Mouse (Mus musculus) E14TG2a.4 (cell line): ENCODE data around the gene Rhot2.
A peak's percentile ranks its signal among the peaks of the same experiment; 100 is the strongest.

Source experiments
- H3K27me3 ChIP-seq: 2 replicates; pipeline ENCODE4 v1.6.1; 2014; ENCODE audit warnings: low read length, control low read depth; ENCODE audit not compliant: insufficient read depth
- H3K36me3 ChIP-seq: 2 replicates; pipeline ENCODE4 v1.6.1; 2014; ENCODE audit warnings: low read length, control low read depth; ENCODE audit not compliant: insufficient read depth
- H3K4me1 ChIP-seq: replicated peaks from 2 replicates; pipeline ENCODE4 v1.6.1; 2014; ENCODE audit warnings: low read depth, low read length, control low read depth
- H3K4me3 ChIP-seq: replicated peaks from 2 replicates; pipeline ENCODE4 v1.5.1; 2014; ENCODE audit warnings: mild to moderate bottlenecking, low read length
- H3K9me3 ChIP-seq: 2 replicates; pipeline ENCODE4 v1.6.1; 2014; ENCODE audit warnings: low read length, control low read depth
- CTCF ChIP-seq: conservative IDR thresholded peaks from 2 replicates; pipeline ENCODE4 v1.5.1; 2014; ENCODE audit warnings: low read length
- NANOG ChIP-seq: IDR thresholded peaks from 2 replicates; pipeline ENCODE4 v1.6.1; 2014; ENCODE audit warnings: borderline replicate concordance, low read length, mixed read lengths
- POU5F1 ChIP-seq: IDR thresholded peaks from 2 replicates; pipeline ENCODE4 v1.6.1; 2014; ENCODE audit warnings: low read length, borderline replicate concordance

Rhot2 gene

DNA sequence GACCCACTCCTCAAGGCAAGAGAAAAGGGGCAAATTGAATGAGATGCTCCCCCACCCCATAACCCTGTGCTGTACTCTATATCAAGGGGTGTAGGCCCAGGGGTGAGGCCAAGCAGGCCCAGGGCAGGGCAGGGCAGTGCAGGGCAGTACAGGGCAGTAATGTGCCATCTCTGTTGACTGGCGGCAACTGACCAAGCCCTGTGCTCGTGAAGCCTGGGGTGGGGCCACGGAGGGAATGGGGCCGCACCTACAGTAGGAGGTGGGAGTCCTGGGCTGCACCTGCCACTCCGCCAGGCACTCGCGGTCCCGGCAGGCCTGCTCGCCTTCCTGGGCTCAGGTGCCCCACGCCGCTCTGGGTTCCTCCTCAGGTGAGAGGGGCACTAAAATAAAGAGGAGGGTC lies 20.6 kb upstream of the Rhot2 start:
- Histone ChIP-seq H3K27me3 (no peaks in the 10 kb centered on the region; the same call in 1 of the 2 replicates), H3K4me3 (peak overlapping the region; percentile 48), H3K4me1 (peaks cover 58% of the 10 kb centered on the region), H3K9me3 (no peaks in the 10 kb centered on the region), H3K36me3 (peaks cover 15% of the 10 kb centered on the region)
- TF ChIP-seq POU5F1, result no peak
- TF ChIP-seq CTCF, result no peak
- no peak for TF ChIP-seq NANOG

DNA sequence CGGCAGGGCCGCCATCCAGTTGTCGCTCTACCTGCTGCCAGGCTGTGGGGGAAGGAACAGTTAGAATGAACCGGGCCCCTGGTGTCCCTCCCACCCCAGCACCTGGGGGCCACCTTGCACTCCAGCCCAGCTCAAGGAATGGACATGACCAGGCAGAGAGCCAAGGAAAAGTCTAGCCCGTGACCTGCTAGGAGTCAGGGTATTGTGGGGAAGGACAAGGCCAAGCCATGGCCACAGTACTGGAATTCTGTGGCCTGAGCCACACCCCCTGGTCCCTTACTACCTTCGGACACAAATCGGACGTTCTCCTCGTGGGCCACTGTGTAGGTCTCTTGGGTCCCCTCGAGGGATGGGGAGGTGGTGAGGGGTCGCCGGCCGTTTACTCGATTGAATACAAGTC lies 19.7 kb upstream of the Rhot2 start:
- H3K27me3 ChIP-seq, result no peaks in the 10 kb centered on the region; the same call in 1 of the 2 replicates
- no peaks in the 10 kb centered on the region for H3K9me3 ChIP-seq
- H3K4me3 ChIP-seq, result no peak overlapping the region
- peaks cover 56% of the 10 kb centered on the region for H3K4me1 ChIP-seq
- TF ChIP-seq NANOG (no peak), CTCF (no peak), POU5F1 (no peak)
- H3K36me3 ChIP-seq, result peaks cover 19% of the 10 kb centered on the region

DNA sequence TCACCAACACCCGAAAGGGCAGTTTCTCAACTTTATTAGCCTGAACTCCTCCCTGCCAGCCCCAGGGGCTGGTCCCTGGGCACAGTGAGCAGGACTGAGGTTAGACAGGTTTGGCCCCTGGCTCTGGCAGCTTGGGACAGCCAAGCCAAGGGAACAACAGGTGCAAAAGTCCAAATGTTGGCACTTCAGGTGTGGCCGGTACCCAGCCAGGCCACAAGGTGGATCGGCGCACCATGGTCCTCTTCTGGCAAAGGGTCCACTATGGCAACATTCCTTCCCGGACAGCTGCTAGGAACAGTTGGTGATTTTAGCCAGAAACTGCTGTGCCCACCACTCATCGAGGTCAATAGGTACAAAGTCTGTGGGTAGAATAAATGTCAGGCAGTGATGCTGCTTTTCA lies 19.0 kb upstream of the Rhot2 start:
- H3K27me3 ChIP-seq, result no peaks in the 10 kb centered on the region; the same call in 1 of the 2 replicates
- TF ChIP-seq POU5F1 (no peak), NANOG (no peak), CTCF (no peak)
- no peak overlapping the region for H3K4me3 ChIP-seq

DNA sequence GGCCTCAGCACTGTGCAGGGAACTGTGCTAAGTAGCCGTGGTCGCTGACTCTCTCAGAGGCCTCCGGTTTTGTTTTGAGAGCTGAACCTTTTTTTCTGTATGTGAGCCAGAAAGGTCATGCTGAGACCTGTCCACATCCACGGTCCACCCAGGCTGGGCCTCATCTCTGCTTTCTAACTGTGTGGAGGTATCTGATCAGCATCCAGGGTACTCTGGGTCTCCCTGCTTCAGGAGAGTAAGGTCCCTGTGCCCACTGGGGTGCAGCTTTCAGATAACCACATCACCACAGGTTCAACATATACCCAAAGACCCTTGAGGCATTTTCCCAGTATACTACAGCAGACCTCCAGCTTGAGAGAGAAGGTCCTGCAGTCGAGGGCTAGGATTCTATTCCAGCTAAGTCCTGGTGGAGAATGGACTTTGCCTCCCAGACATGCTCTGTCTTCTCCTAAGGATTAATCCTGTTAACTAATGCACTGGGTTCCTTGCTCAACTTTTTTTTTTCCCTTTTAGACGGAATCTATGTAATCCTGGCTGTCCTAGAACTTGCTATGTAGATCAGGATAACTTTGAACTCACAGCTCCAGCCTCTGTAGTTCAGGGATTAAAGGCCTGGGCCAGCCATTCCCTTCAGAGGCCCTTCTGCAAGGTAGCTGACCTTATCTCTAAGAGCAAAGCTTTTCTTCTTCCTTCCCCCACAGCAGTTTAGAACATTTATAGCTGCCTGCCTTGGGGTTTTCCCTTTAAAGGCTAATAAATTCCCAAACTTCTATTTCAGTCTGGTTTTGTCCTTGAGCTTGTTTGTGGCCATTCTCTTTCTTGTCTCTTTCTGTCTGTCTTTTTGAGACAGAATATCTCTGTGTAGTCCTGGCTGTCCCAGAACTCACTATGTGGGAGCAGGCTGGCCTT lies 17.3 kb upstream of the Rhot2 start:
- TF ChIP-seq NANOG (no peak), POU5F1 (no peak), CTCF (no peak)
- peaks cover 42% of the 10 kb centered on the region for H3K4me1 ChIP-seq
- peaks cover 31% of the 10 kb centered on the region for H3K36me3 ChIP-seq
- peak overlapping the region; percentile 88 for H3K4me3 ChIP-seq
- H3K27me3 ChIP-seq, result no peaks in the 10 kb centered on the region; the same call in 1 of the 2 replicates
- no peaks in the 10 kb centered on the region for H3K9me3 ChIP-seq

More for the DNA sequence above, 19.0 kb upstream of the Rhot2 start:
- peaks cover 51% of the 10 kb centered on the region for H3K4me1 ChIP-seq
- H3K9me3 ChIP-seq, result no peaks in the 10 kb centered on the region
- peaks cover 25% of the 10 kb centered on the region for H3K36me3 ChIP-seq

DNA sequence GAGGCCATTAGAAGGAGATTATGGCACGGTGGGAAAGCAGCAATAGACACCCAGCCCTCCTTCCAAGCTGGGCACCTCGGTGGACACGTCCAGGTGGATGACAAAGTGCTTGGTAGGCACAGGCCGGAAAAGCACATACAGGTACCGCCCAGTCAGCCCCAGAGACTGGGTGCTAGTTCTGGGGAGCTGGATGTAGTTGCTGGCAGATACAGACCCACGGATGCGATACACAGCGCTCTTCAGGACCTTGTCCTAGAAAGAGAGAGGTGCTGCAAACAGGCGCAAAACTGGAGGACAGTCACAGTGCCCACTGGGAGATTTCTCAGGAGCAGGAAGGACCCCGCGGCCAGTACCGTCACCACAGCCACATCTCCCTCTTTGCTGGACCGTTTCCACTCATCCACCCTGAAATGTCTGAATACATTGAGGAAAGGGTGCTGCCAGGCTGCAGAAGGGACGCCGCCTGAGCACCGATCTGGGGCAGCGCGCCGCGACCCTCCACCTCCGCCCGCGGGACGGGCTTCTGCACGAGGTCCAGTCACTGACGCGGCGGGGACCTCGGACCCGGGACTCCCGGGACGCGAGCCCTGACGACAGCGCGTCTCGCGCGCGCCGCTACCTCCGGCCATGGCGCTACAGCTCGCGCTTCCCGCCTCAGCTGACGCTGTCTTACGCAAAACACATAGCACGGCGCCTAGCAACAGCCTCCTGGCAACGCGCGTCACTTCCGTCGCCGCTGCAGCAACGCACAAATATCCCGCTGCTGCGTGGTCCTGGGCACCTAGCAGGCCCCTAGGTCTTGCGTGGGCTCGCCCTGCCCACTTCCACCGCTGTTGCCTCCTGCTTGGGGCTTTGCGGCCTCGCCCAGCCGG lies 16.4 kb upstream of the Rhot2 start, which contains the start of gene Wdr90:
Wdr90 (minus strand) TSS at position 670 of the 872 bp plus-strand sequence.
- Histone ChIP-seq H3K4me1 (peaks cover 37% of the 10 kb centered on the region), H3K9me3 (no peaks in the 10 kb centered on the region), H3K27me3 (no peaks in the 10 kb centered on the region; the same call in 1 of the 2 replicates), H3K36me3 (peaks cover 33% of the 10 kb centered on the region), H3K4me3 (peak within 1 kb of the TSS; percentile 88)
- no peak for TF ChIP-seq NANOG
- no peak for TF ChIP-seq CTCF
- no peak for TF ChIP-seq POU5F1

DNA sequence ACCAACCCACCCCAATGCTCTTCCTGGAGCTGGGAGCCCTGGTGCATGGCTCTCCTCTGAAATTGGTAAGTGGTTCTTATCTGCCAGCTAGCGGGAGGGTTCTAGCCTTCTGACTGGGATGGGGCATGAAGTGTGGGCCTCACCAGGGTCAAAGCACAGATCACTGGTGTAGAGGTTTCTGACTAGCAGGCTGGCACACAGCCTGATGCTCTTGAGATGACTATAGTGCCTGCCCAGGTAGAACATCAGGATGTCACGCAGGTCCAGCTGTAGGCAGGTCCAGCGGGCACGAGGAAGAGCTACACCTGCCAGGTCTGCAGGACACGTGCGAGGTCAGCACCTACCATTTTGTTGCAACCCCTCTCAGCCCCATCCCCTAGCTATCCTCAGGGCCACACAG lies 15.6 kb upstream of the Rhot2 start:
- peaks cover 37% of the 10 kb centered on the region for H3K4me1 ChIP-seq
- peaks cover 35% of the 10 kb centered on the region for H3K36me3 ChIP-seq
- H3K27me3 ChIP-seq, result no peaks in the 10 kb centered on the region; the same call in 1 of the 2 replicates
- no peaks in the 10 kb centered on the region for H3K9me3 ChIP-seq
- 0 out of 2 replicates have a peak overlapping the region, but pooled peaks have one; percentile 88 for H3K4me3 ChIP-seq
- no peak for TF ChIP-seq NANOG
- TF ChIP-seq POU5F1, result no peak
- TF ChIP-seq CTCF, result no peak

DNA sequence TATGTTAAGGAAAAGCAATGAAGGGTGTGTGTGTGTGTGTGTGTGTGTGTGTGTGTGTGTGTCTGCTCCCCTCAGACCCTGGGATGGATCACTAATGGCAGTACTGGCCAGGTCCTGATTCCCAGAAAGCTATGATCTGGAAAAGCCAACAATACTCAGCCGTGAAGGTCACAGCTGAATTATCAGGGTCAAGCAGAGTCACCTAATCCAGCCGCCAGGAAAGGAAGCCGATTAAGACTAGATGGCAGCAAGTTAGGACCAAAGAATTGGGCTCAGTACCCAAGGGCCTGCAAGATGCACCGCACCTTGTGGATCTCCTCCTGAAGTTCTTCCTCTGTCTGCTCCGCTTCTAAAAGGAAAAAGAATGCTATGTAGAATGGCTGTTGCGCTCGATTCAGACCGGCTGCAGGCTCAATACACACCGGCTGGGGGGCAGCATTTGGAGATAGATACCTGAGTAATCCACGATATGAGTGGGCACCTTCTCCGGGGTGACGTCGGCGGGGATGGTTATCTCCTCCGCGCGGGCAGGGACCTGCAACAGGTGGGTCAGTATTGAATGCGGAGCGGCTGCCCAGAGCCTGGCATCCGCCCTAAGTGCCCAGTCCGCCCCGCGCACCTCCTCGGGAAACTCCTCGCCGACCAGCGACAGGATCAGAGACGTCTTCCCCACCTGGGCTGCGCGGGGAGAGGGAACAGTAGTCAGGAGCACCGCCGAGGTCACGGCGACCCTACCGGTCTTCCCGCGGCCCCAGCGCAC lies 835 bp downstream of the Rhot2 start:
- peaks cover 37% of the 10 kb centered on the region for H3K4me1 ChIP-seq
- H3K27me3 ChIP-seq, result no peaks in the 10 kb centered on the region
- TF ChIP-seq CTCF (no peak), NANOG (no peak), POU5F1 (no peak)
- H3K4me3 ChIP-seq, result peak overlapping the region; percentile 90
- peaks cover 86% of the 10 kb centered on the region for H3K36me3 ChIP-seq
- no peaks in the 10 kb centered on the region for H3K9me3 ChIP-seq
